Mouse (Mus musculus): ENCODE measurements around the gene Ccdc34.
"Not testable (repeated sequence)": the region's sequence is repeated elsewhere in the genome, so short reads cannot be mapped to it uniquely, and the experiment has no call there.

Ccdc34 gene

GRCm38 (mm10) chr2:110082975-110083374 is 65.4 kb downstream of the Ccdc34 start:
- DNase-seq = no peak

DNA sequence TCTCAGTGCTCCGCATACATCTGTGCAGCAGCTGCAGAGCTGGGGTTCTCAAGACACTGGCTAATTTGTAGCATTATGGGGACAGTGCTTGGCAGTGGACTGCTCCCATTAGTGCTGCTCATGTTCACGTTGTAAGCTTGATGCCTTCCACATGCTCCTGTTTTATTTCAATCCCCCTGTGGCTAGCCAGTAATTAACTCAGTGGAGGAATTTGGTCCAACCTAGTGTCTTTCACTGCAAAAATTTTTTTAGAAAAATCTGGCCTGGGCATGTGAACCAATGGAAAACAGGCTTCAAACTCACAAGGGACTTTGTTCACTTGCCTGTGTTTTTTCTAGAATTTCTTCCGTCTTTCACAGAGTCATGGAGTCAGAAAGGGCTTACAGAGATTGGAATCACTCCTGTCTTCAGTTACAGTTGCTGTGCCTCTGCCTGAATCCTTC is 68.1 kb downstream of the Ccdc34 start:
- DNase-seq = no peak

GRCm38 (mm10) chr2:110114133-110114532 is 96.5 kb downstream of the Ccdc34 start:
- no peak for DNase-seq

DNA sequence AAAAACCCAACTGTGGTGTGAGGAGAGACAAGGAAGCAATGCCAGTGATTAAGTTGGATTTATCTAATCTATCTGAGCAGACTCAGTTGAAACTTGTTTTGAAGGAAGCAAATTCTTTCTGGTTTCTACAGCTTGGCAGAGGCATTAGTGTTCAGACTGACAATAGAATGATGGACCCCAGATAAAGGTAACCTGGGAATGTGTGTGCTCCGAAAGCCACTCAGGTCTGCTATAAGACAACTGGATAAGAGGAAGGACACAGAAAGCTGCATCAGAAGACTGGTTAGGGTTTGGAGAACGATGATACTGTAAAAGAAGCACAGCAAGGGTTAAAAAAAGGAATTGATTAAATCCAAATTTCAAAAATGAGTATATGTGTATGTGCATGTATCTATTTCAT is 111.8 kb downstream of the Ccdc34 start:
- DNase-seq = no peak

GRCm38 (mm10) chr2:110131573-110131972 is 114.0 kb downstream of the Ccdc34 start:
- no peak for DNase-seq

GRCm38 (mm10) chr2:110133356-110134115 is 115.9 kb downstream of the Ccdc34 start:
- DNase-seq = no peak

GRCm38 (mm10) chr2:110134765-110135594 is 117.4 kb downstream of the Ccdc34 start:
- no peak for DNase-seq

DNA sequence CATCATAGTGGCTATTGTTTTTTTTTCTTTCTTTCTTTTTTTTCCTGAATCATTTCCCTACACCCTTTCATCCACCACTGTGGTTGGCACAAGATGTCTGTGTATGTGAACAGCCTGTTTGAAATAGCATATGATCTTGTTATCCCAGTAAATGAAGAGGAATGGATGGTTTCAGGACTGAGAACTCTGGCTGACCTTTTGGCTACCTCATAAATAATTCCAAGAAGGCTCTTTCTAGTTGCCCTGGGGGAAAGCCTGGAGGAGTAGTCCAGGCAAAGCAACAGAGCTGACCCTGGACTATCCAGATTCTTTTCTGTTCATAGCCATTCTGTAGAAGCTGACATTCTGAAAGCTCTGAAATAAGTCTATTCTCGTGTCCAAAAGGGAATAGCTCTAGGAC is 119.7 kb downstream of the Ccdc34 start:
- DNase-seq = no peak

DNA sequence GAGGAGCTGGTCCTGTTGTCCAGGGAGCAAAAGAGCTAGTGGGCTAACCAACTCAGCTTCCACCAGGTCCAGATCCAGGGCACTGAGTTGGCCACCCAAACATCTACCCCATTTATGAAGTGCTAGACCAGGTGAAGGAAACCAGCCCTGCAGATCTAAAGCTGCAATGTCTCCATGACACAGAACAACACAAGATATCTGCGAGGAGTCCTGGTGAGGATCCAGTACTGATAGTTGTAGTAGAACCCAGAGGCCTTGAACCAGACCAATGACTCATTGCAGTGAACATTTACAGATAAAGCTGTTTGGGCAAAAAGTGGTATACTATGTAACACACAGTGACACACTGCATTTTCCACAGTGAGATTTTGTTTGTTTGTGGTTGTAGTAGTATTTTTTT is 120.5 kb downstream of the Ccdc34 start:
- no peak for DNase-seq

DNA sequence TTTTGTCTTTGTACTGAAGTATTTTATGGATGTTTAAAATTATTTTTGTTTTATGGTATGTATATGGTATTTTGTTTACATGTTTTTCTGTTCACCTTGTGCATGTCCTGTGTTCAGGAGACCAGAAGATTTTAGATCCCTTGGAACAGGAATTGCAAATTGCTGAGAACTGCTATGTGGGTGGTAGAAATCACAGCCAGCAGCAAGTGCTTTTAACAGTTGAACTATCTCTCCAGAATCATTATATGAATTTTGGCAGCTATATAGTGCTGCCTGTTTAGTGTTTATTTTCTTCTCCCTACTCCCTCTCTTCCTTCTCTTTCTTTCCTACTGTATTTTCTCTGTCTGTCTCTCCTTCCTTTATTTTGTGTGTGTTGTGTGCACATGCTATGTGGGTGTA is 130.4 kb downstream of the Ccdc34 start:
- DNase-seq = not testable (repeated sequence)

GRCm38 (mm10) chr2:110149246-110149645 is 131.6 kb downstream of the Ccdc34 start:
- no peak for DNase-seq

- no peak for DNase-seq
Measured at GRCm38 (mm10) chr2:110156321-110156720, 138.7 kb downstream of the Ccdc34 start.

- DNase-seq = no peak
Measured at GRCm38 (mm10) chr2:110165003-110165402, 147.4 kb downstream of the Ccdc34 start.

DNA sequence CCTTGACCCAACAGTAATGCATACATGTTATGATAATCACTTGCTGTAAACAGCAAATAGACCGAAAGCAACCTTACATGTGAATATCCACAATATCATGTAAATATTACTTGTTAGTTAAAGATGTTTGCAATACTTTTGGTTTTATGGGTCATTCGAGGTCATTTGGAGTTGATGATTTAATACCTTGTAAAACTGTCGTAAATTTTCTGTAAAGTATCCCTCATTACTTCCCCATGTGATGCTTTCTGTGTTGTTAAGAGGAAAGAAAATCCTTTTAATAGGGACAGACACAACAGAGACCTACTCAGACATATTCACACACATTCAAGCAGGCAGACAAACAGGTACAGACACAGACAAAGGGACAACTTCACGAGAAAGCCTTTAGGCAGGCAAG is 150.1 kb downstream of the Ccdc34 start:
- no peak for DNase-seq

DNA sequence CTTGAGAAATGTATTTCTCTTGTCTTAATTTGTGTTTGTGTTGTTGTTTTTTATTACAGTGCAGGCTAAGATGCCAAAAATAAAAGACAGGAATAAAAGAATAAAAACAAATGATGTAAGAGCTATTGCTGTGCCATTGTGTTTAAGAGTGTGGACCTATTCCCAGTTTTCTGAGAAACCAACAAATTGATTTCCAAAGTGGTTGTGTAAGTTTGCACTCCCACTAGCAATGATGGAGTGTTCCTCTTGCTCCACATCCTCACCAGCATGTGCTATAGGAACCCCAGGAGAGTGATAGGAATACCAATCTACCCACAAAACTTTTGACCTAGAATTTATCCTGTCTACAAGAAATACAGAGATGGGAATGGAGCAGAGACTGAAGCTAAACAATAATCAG is 150.7 kb downstream of the Ccdc34 start:
- DNase-seq = no peak

GRCm38 (mm10) chr2:110172456-110172855 is 154.8 kb downstream of the Ccdc34 start:
- no peak for DNase-seq

- no peak for DNase-seq
Measured at GRCm38 (mm10) chr2:110173818-110174247, 156.2 kb downstream of the Ccdc34 start.

DNA sequence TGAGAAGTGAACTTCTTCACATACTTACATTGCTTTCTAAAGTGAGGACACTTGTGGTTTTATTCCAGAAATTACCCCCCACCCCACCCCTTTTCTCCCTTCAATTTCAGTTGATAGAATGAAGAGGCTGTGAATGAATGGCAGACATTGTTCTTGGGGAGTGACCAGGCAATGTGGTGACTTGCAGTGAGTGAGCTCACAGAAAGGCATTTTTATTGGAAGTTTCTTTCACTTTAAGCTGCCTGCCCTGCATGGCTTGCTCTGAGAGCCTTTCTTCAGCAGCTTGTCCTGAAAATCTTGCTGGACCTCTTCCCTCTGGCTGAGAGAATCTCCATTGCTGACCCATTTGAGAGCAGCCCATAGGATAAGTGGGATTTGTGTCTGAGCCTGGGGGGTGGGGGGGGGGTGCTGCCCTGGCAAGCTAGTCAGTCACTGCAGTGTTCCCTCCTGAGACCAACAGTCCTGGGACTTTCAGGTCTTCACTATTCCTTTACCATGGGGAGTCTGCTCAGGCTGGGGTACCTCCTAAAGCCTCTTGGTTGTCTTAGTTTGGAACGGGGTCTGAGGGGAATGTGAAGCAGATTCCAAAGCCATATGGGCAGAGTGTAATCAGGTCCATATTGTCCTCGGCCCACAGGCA is 159.3 kb downstream of the Ccdc34 start:
- DNase-seq = no peak

DNA sequence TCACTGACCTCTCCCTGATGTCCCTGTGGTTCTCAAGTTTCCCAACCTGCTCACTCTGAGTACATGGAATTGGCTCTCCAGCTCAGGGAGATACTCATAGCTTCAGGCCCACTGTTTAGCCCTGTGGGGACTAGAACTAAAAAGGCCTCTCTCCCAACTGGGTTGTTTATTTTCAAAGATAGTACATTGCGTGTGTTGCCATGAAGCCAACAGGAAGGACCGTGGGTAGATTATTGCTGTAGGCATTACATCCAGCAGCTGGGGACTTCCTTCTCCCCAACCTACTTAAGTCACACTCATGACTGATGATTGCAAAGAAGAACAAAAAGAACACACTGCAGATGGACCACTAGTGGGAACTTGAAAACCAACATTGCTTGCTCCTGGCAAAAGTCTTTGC is 159.8 kb downstream of the Ccdc34 start:
- no peak for DNase-seq

- no peak for DNase-seq
Measured at GRCm38 (mm10) chr2:110177879-110178278, 160.3 kb downstream of the Ccdc34 start.

DNA sequence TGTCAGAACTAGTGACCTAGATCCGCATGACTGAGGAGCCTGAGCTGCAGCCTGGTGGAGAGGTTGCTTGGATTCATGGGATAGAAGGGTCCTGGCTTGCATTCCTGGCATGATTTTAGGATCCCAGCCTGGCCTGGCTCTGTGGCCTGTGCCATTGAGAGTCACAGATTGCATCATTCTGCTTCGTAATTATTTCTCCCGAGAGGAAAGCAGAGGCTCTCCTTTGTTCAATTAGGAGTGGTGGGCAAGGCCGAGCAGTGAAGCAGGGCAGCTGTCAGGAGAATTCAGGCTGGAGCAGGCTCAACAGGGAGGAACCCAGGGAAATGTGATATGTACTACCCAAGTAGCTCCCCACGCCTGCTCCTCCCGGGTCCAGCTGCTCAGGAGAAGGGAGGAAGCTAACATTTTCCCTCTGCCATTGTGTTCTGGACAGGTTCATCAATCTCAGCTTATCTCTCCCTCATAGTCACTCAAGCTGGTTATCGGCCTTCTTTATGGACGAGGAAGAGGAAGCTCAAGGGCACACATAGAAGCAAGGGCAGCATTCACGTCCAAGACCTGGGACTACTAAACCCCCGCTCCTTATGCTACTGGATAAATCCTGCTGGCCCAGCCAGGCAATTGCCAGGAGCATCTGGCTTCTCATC is 162.2 kb downstream of the Ccdc34 start:
- no peak for DNase-seq

DNA sequence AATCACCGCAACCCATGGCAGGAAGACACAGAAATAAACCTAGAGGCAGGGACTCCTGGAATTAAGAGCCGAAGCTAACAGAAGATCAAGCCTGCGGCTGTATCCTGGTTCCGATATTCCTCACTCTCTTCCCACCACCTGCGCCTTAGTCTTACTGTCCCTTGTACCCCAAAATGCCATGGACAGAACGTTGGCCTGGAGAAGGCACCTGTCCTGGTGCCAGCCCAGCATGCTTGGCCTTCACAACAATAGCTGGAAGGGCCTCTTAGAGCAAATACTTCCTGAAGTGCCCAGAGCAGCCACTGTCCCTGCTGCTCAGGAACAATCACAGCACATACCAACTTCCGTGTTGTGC is 162.7 kb downstream of the Ccdc34 start:
- DNase-seq = no peak

GRCm38 (mm10) chr2:110181666-110182065 is 164.0 kb downstream of the Ccdc34 start:
- DNase-seq = no peak
